ENCODE assay signal across 27 mouse cellular contexts in genomic region chr12:72257000-72257399, GRCm38 (mm10).
"Had no signal": no experiment of that assay in that cellular context is flagged by ENCODE, and none has a peak within 500 bp of the region (broad histone marks: within the 10 kb centered on the region; RNA-seq: fewer than 3 reads in every experiment).

No protein-coding gene starts in this region.

- H3K9ac ChIP-seq: heart, embryonic 13.5 days; heart, embryonic 15.5 days; hindbrain, embryonic 12.5 days; intestine, embryonic 15.5 days; limb, embryonic 12.5 days; liver, embryonic 13.5 days; liver, embryonic 15.5 days had no signal

- H3K27ac ChIP-seq: gastrocnemius, adult 2 months; heart, embryonic 10.5 days; heart, embryonic 13.5 days; heart, embryonic 15.5 days; hindbrain, embryonic 10.5 days; hindbrain, embryonic 12.5 days; intestine, embryonic 15.5 days; layer of hippocampus, adult 2 months; left cerebral cortex, adult 2 months; limb, embryonic 10.5 days; limb, embryonic 12.5 days; liver, embryonic 13.5 days; liver, embryonic 15.5 days had no signal

- H3K9me3 ChIP-seq: heart, embryonic 10.5 days; heart, embryonic 13.5 days; heart, embryonic 15.5 days; hindbrain, embryonic 10.5 days; intestine, embryonic 15.5 days; limb, embryonic 10.5 days; limb, embryonic 12.5 days; liver, embryonic 13.5 days; liver, embryonic 15.5 days had no signal

- H3K36me3 ChIP-seq: heart, embryonic 10.5 days; heart, embryonic 13.5 days; heart, embryonic 15.5 days; hindbrain, embryonic 12.5 days; intestine, embryonic 15.5 days; limb, embryonic 10.5 days; limb, embryonic 12.5 days; liver, embryonic 13.5 days; liver, embryonic 15.5 days had no signal

- DNase-seq: gastrocnemius, adult 2 months; gastrocnemius, postnatal 10 days; gastrocnemius, postnatal 25 days; heart, adult 18-20 months; heart, postnatal 14 days; heart, postnatal 4 days; kidney, adult 18-20 months; kidney, adult 8-10 months; kidney, postnatal 10 days; kidney, postnatal 25 days; kidney, postnatal 4 days; liver; liver, embryonic 13.5 days had no signal

- H3K27me3 ChIP-seq: heart, embryonic 13.5 days; heart, embryonic 15.5 days; hindbrain, embryonic 12.5 days; intestine, embryonic 15.5 days; limb, embryonic 12.5 days; liver, embryonic 13.5 days; liver, embryonic 15.5 days had no signal

- H3K4me2 ChIP-seq: heart, embryonic 13.5 days; heart, embryonic 15.5 days; hindbrain, embryonic 12.5 days; intestine, embryonic 15.5 days; limb, embryonic 12.5 days; liver, embryonic 11.5 days; liver, embryonic 13.5 days; liver, embryonic 15.5 days had no signal

- H3K4me1 ChIP-seq: heart, embryonic 10.5 days; heart, embryonic 13.5 days; heart, embryonic 15.5 days; intestine, embryonic 15.5 days; liver, embryonic 13.5 days; liver, embryonic 15.5 days had no signal

- ATAC-seq: inflammation-experienced regulatory T-cells, adult 6 months; intestine, embryonic 15.5 days; intestine, postnatal 0 days had no signal

- H3K4me3 ChIP-seq: gastrocnemius, adult 2 months; heart, embryonic 10.5 days; heart, embryonic 13.5 days; heart, embryonic 15.5 days; hindbrain, embryonic 10.5 days; hindbrain, embryonic 12.5 days; intestine, embryonic 15.5 days; layer of hippocampus, adult 2 months; left cerebral cortex, adult 2 months; limb, embryonic 10.5 days; limb, embryonic 12.5 days; liver, embryonic 13.5 days; liver, embryonic 15.5 days had no signal
